In the genomic region with DNA sequence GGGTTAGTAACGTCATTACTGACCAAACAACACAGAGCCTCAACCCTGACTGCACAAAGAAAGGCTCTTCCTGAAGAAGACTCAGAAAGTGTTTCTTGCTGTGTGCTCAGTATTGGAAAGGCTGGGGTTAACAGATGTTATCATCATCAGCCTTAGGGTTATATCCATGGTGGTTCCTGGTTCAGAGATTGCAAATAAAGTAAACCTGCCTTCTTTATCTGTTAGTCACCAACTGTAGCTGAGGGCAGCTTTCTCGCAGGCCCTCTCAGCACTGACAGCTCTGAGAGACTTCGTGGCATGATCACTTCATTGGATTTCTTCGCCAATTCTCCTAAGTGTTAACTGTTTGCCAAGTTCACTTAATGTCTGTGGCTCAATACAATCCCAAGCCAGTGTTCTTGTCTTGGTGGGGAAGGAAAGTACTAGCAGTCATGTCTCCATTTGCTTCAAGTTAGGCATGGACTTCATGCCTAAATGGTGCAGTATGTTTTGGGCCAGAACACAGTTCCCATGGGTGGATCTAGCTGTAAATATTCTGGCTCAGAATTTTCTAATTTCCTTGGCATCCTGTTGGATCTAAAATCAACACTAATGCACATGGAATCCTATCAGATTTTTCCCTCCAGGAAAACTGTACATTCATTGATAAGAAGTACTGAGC, we compare ENCODE assay signal across 16 mouse cellular contexts.
DNase-seq lines count a peak whose midpoint lies in the region; ATAC-seq lines count a peak whose summit lies in the region.
"Had no signal": no experiment of that assay in that cellular context is flagged by ENCODE, and none has a peak within 500 bp of the region (broad histone marks: within the 10 kb centered on the region; RNA-seq: fewer than 3 reads in every experiment).

No protein-coding gene starts in this region.

- no peak for DNase-seq in hindbrain, embryonic 10.5 days (ENCODE audit: low spot score)
- DNase-seq in ovary, adult 18-20 months (ENCODE audit: low spot score) = no peak
- DNase-seq in right cerebral cortex, postnatal 25 days = no peak
- DNase-seq: adrenal gland, adult 2 months; adrenal gland, postnatal 25 days; cerebellum, adult 18-20 months; cerebellum, adult 9-11 months; cerebellum, postnatal 36 days had no signal

- H3K36me3 ChIP-seq in hindbrain, embryonic 16.5 days (ENCODE audit: control insufficient read depth, insufficient read depth, low read length) = no peaks in the 10 kb centered on the region
- no peaks in the 10 kb centered on the region for H3K36me3 ChIP-seq in hindbrain, embryonic 10.5 days
- no peaks in the 10 kb centered on the region for H3K36me3 ChIP-seq in embryonic facial prominence, embryonic 13.5 days
- no peaks in the 10 kb centered on the region for H3K36me3 ChIP-seq in intestine, embryonic 16.5 days (ENCODE audit: control insufficient read depth, insufficient read depth, low read length)
- H3K36me3 ChIP-seq in limb, embryonic 13.5 days = no peaks in the 10 kb centered on the region
- H3K36me3 ChIP-seq: heart, embryonic 12.5 days; hindbrain, embryonic 15.5 days had no signal

- H3K4me3 ChIP-seq in hindbrain, embryonic 16.5 days (ENCODE audit: low read length) = no peak overlapping the region
- no peak overlapping the region for H3K4me3 ChIP-seq in hindbrain, embryonic 10.5 days
- H3K4me3 ChIP-seq in embryonic facial prominence, embryonic 13.5 days = no peak overlapping the region
- no peak overlapping the region for H3K4me3 ChIP-seq in intestine, embryonic 16.5 days (ENCODE audit: low read length)
- no peak overlapping the region for H3K4me3 ChIP-seq in limb, embryonic 13.5 days
- H3K4me3 ChIP-seq: heart, embryonic 12.5 days; hindbrain, embryonic 15.5 days had no signal

- no peak for ATAC-seq in hindbrain, embryonic 16.5 days
- no peak for ATAC-seq in embryonic facial prominence, embryonic 13.5 days (ENCODE audit: insufficient number of reproducible peaks, insufficient read depth, low FRiP score, low TSS enrichment, low read depth)
- peak; percentile 50; the same call in 1 of the 2 replicates for ATAC-seq in intestine, embryonic 16.5 days
- no peak for ATAC-seq in limb, embryonic 13.5 days (ENCODE audit: low FRiP score, low read depth)
- ATAC-seq: forebrain, embryonic 14.5 days had no signal

- 0 out of 2 replicates have a peak overlapping the region, but pooled peaks have one; percentile 19 for H3K27ac ChIP-seq in hindbrain, embryonic 16.5 days (ENCODE audit: low read depth, low read length)
- H3K27ac ChIP-seq in hindbrain, embryonic 10.5 days = no peak overlapping the region
- H3K27ac ChIP-seq in embryonic facial prominence, embryonic 13.5 days = peak overlapping the region; percentile 52; the same call in 1 of the 2 replicates
- H3K27ac ChIP-seq in intestine, embryonic 16.5 days (ENCODE audit: low read length) = no peak overlapping the region
- H3K27ac ChIP-seq in limb, embryonic 13.5 days = peak overlapping the region; percentile 12; the same call in 1 of the 2 replicates
- H3K27ac ChIP-seq: hindbrain, embryonic 15.5 days had no signal

- H3K4me1 ChIP-seq in hindbrain, embryonic 16.5 days (ENCODE audit: control insufficient read depth, insufficient read depth, low read depth, low read length) = peaks cover 7% of the 10 kb centered on the region
- peaks cover 7% of the 10 kb centered on the region for H3K4me1 ChIP-seq in hindbrain, embryonic 10.5 days (replicated peaks)
- H3K4me1 ChIP-seq in embryonic facial prominence, embryonic 13.5 days = peaks cover 20% of the 10 kb centered on the region
- no peaks in the 10 kb centered on the region for H3K4me1 ChIP-seq in intestine, embryonic 16.5 days (ENCODE audit: control insufficient read depth, insufficient read depth, low read length)
- H3K4me1 ChIP-seq in limb, embryonic 13.5 days = peaks cover 45% of the 10 kb centered on the region

- H3K9me3 ChIP-seq in hindbrain, embryonic 16.5 days (ENCODE audit: control insufficient read depth, low read length) = no peaks in the 10 kb centered on the region
- H3K9me3 ChIP-seq in hindbrain, embryonic 10.5 days = no peaks in the 10 kb centered on the region
- H3K9me3 ChIP-seq in embryonic facial prominence, embryonic 13.5 days = no peaks in the 10 kb centered on the region
- H3K9me3 ChIP-seq in intestine, embryonic 16.5 days (ENCODE audit: control insufficient read depth, low read length) = no peaks in the 10 kb centered on the region
- H3K9me3 ChIP-seq in limb, embryonic 13.5 days = no peaks in the 10 kb centered on the region
- H3K9me3 ChIP-seq: heart, embryonic 12.5 days; hindbrain, embryonic 15.5 days had no signal

- 75% methylated on average over 4 of the region's 4 CpGs for WGBS in hindbrain, embryonic 16.5 days
- WGBS in hindbrain, embryonic 10.5 days = 81% methylated on average over 4 of the region's 4 CpGs
- WGBS in embryonic facial prominence, embryonic 13.5 days = 52% methylated on average over 4 of the region's 4 CpGs
- WGBS in intestine, embryonic 16.5 days = 55% methylated on average over 4 of the region's 4 CpGs
- whole genome bisulfite sequencing in limb, embryonic 13.5 days = 52% methylated on average over 4 of the region's 4 CpGs

- H3K27me3 ChIP-seq in hindbrain, embryonic 16.5 days (replicated peaks; ENCODE audit: control insufficient read depth, insufficient read depth, low read length) = no peaks in the 10 kb centered on the region
- H3K27me3 ChIP-seq in hindbrain, embryonic 10.5 days (ENCODE audit: insufficient read depth, poor library complexity, severe bottlenecking) = no peaks in the 10 kb centered on the region
- no peaks in the 10 kb centered on the region for H3K27me3 ChIP-seq in embryonic facial prominence, embryonic 13.5 days
- H3K27me3 ChIP-seq in intestine, embryonic 16.5 days (replicated peaks; ENCODE audit: control insufficient read depth, insufficient read depth, low read length) = no peaks in the 10 kb centered on the region
- peaks cover 5% of the 10 kb centered on the region for H3K27me3 ChIP-seq in limb, embryonic 13.5 days
- H3K27me3 ChIP-seq: CH12.LX; heart, embryonic 12.5 days; hindbrain, embryonic 15.5 days had no signal

- no peak overlapping the region for H3K4me2 ChIP-seq in hindbrain, embryonic 16.5 days (ENCODE audit: low read length)
- no peak overlapping the region for H3K4me2 ChIP-seq in embryonic facial prominence, embryonic 13.5 days
- no peak overlapping the region for H3K4me2 ChIP-seq in intestine, embryonic 16.5 days (ENCODE audit: low read depth, low read length)
- H3K4me2 ChIP-seq in limb, embryonic 13.5 days (replicated peaks) = peak overlapping the region; percentile 14; the same call in 1 of the 2 replicates
- H3K4me2 ChIP-seq: heart, embryonic 12.5 days; hindbrain, embryonic 15.5 days had no signal

- H3K9ac ChIP-seq in hindbrain, embryonic 16.5 days (ENCODE audit: low read depth, low read length) = no peak overlapping the region
- H3K9ac ChIP-seq in embryonic facial prominence, embryonic 13.5 days = no peak overlapping the region
- H3K9ac ChIP-seq in intestine, embryonic 16.5 days (ENCODE audit: low read depth, low read length) = no peak overlapping the region
- H3K9ac ChIP-seq in limb, embryonic 13.5 days = no peak overlapping the region
- H3K9ac ChIP-seq: heart, embryonic 12.5 days; hindbrain, embryonic 15.5 days had no signal

Comparison
In these comparisons a context has a peak if more than half of its experiments do, and no peak if none do; other contexts are left out.
1. H3K27ac ChIP-seq: peak in hindbrain, embryonic 16.5 days (single experiment), embryonic facial prominence, embryonic 13.5 days (single experiment) and limb, embryonic 13.5 days (single experiment); none in hindbrain, embryonic 10.5 days (single experiment) and intestine, embryonic 16.5 days (single experiment).